Mouse (Mus musculus) B cell, adult (primary cell): ENCODE results near the gene Ccer2. TPM values are rescaled to one million over a fixed set of nuclear protein-coding genes. Genes with fewer than 3 reads are reported as not detected.

Experiments
- total RNA-seq: library from RNA; stranded (reverse); gene quantifications from 4 replicates; pipeline ENCODE4 v1.2.4, GENCODE M21; 2023; ENCODE audit not compliant: inconsistent age

Gene Ccer2
- not detected in 4 replicates for total RNA-seq

GRCm38 (mm10) chr7:28756079-28756478 is at the start of gene Ccer2:
TSS of gene Ccer2 (plus strand) at chr7:28756174.

GRCm38 (mm10) chr7:28716590-28717281 is 39.2 kb upstream of the Ccer2 start, which contains the start of gene Fbxo17:
TSS of gene Fbxo17 (plus strand) at chr7:28716804.

GRCm38 (mm10) chr7:28741709-28742438 is 14.1 kb upstream of the Ccer2 start, which contains the start of the genes Mrps12 and Sars2:
TSS of gene Mrps12 (minus strand) at chr7:28741820.
TSS of gene Sars2 (plus strand) at chr7:28741992.

GRCm38 (mm10) chr7:28766173-28766879 is 10.4 kb downstream of the Ccer2 start, which contains the start of gene Sirt2:
TSS of gene Sirt2 (plus strand) at chr7:28766735.

GRCm38 (mm10) chr7:28767462-28767965 is 11.5 kb downstream of the Ccer2 start, which contains the start of gene Nfkbib:
TSS of gene Nfkbib (minus strand) at chr7:28767512.

GRCm38 (mm10) chr7:28788307-28789195 is 32.6 kb downstream of the Ccer2 start, which contains the start of gene Rinl:
TSS of gene Rinl (plus strand) at chr7:28788969.

GRCm38 (mm10) chr7:28808221-28808941 is 52.4 kb downstream of the Ccer2 start, which contains the start of gene Hnrnpl:
TSS of gene Hnrnpl (plus strand) at chr7:28808541.

Other genes with a start within 250 kb of the Ccer2 start
- not detected in 4 replicates for gene Ifnl2, start 245.7 kb upstream of the Ccer2 start, total RNA-seq
- gene Ifnl3, start 233.3 kb upstream of the Ccer2 start, total RNA-seq: not detected in 4 replicates
- not detected in 4 replicates for gene Sycn, start 215.3 kb upstream of the Ccer2 start, total RNA-seq
- gene Nccrp1, start 208.9 kb upstream of the Ccer2 start, total RNA-seq: not detected in 4 replicates
- 49.3 to 52.1 TPM (median 50.5 TPM) in 4 replicates for gene Samd4b, start 158.0 kb upstream of the Ccer2 start, total RNA-seq
- gene Pak4, start 158.0 kb upstream of the Ccer2 start, total RNA-seq: 12.8 to 15.7 TPM (median 13.9 TPM) in 4 replicates
- not detected in 4 replicates for gene Acp7, start 124.8 kb upstream of the Ccer2 start, total RNA-seq
- gene Fbxo27, start 63.3 kb upstream of the Ccer2 start, total RNA-seq: 0.35 to 0.84 TPM in 2 of 4 replicates, not detected in the others
- 0.67 to 2.4 TPM (median 1.3 TPM) in 4 replicates for gene Fbxo17, start 39.4 kb upstream of the Ccer2 start, total RNA-seq
- gene Mrps12, start 14.4 kb upstream of the Ccer2 start, total RNA-seq: 21.2 to 31.8 TPM (median 24.8 TPM) in 4 replicates
- gene Sars2, start 14.2 kb upstream of the Ccer2 start, total RNA-seq: 15.6 to 20.5 TPM (median 18.9 TPM) in 4 replicates
- 82.0 to 92.0 TPM (median 86.4 TPM) in 4 replicates for gene Sirt2, start 10.6 kb downstream of the Ccer2 start, total RNA-seq
- gene Nfkbib, start 11.3 kb downstream of the Ccer2 start, total RNA-seq: 75.7 to 91.7 TPM (median 83.5 TPM) in 4 replicates
- 6.2 to 13.3 TPM (median 9.2 TPM) in 4 replicates for gene Rinl, start 32.8 kb downstream of the Ccer2 start, total RNA-seq
- gene Hnrnpl, start 52.4 kb downstream of the Ccer2 start, total RNA-seq: 570 to 678 TPM (median 611 TPM) in 4 replicates
- gene Ech1, start 69.0 kb downstream of the Ccer2 start, total RNA-seq: 52.7 to 55.3 TPM (median 53.9 TPM) in 4 replicates
- gene Lgals4, start 77.7 kb downstream of the Ccer2 start, total RNA-seq: 9.5 to 18.0 TPM (median 13.3 TPM) in 4 replicates
- not detected in 4 replicates for gene Lgals7, start 107.7 kb downstream of the Ccer2 start, total RNA-seq
- gene Capn12, start 125.2 kb downstream of the Ccer2 start, total RNA-seq: 0.15 TPM in 1 of 4 replicates, not detected in the others
- gene Actn4, start 206.2 kb downstream of the Ccer2 start, total RNA-seq: 120 to 137 TPM (median 132 TPM) in 4 replicates
- 261 to 296 TPM (median 278 TPM) in 4 replicates for gene Eif3k, start 225.7 kb downstream of the Ccer2 start, total RNA-seq
- gene Map4k1, start 225.9 kb downstream of the Ccer2 start, total RNA-seq: 348 to 381 TPM (median 367 TPM) in 4 replicates